Mouse (Mus musculus): ENCODE results near the gene Cacna1c.

GRCm38 (mm10) chr6:118825400-118825871, 370.8 kb downstream of the Cacna1c start:
- TF ChIP-seq FLI1 (IDR thresholded peaks at IDR 0.05; ENCODE audit: low read length): no peak
- TF ChIP-seq GATA1 (IDR thresholded peaks at IDR 0.05; ENCODE audit: borderline replicate concordance, low read length): no peak

Data from megakaryocyte, embryonic 14.5 days (primary cell).